Mouse (Mus musculus) kidney, embryonic 16.5 days (tissue): ENCODE measurements around the gene Dda1. TPM values are rescaled to one million over a fixed set of nuclear protein-coding genes. Genes with fewer than 3 reads are reported as not detected.
"Not testable (repeated sequence)": the region's sequence is repeated elsewhere in the genome, so short reads cannot be mapped to it uniquely, and the experiment has no call there.

ENCODE experiments used
- ATAC-seq: fragments of 200-750 bp; cut with Nextera tagmentation; 2 replicates; pipeline ENCODE4 v1.8.0; 2017; ENCODE audit warnings: moderate TSS enrichment; ENCODE audit not compliant: low FRiP score, low TSS enrichment
- H3K27ac ChIP-seq: fragments of 300-500 bp; sonication (generic); 2 replicates; pipeline ENCODE4 v1.5.1; 2014; ENCODE audit warnings: low read length
- H3K27me3 ChIP-seq: fragments of 300-500 bp; sonication (generic); 2 replicates; pipeline ENCODE4 v1.6.1; 2014; ENCODE audit warnings: low read length, control low read depth, mixed read lengths; ENCODE audit not compliant: insufficient read depth
- H3K36me3 ChIP-seq: fragments of 300-500 bp; sonication (generic); 2 replicates; pipeline ENCODE4 v1.6.1; 2014; ENCODE audit warnings: low read length, control low read depth, mixed read lengths; ENCODE audit not compliant: insufficient read depth
- H3K4me1 ChIP-seq: fragments of 300-500 bp; sonication (generic); 2 replicates; pipeline ENCODE4 v1.6.1; 2014; ENCODE audit warnings: low read length, control low read depth, mixed read lengths; ENCODE audit not compliant: insufficient read depth
- H3K4me2 ChIP-seq: fragments of 300-500 bp; sonication (generic); replicated peaks from 2 replicates; pipeline ENCODE4 v1.6.1; 2014; ENCODE audit warnings: low read depth, low read length
- H3K4me3 ChIP-seq: fragments of 300-500 bp; sonication (generic); 2 replicates; pipeline ENCODE4 v1.5.1; 2014; ENCODE audit warnings: mild to moderate bottlenecking, low read length
- H3K9ac ChIP-seq: fragments of 300-500 bp; sonication (generic); replicated peaks from 2 replicates; pipeline ENCODE4 v1.6.1; 2014; ENCODE audit warnings: low read length
- H3K9me3 ChIP-seq: fragments of 300-500 bp; sonication (generic); 2 replicates; pipeline ENCODE4 v1.6.1; 2016; ENCODE audit warnings: low read length, control low read depth
- WGBS: fragments of 180-500 bp; shearing (Covaris S2); extraction: QIAGEN DNeasy Blood & Tissue Kit; methylation state at CpG from one replicate; pipeline ENCODE4 v1.1.7; 2014; 5-methylcytosine and 5-hydroxymethylcytosine counted together
- polyA plus RNA-seq: library from polyadenylated mRNA; unstranded; fragments of >200 nt; fragmentation: Nextera tagmentation; extraction: Ambion mirVana; gene quantifications from 2 replicates; pipeline ENCODE4 v1.2.1, GENCODE M21; 2015

Gene Dda1
- 110 and 115 TPM in 2 replicates for polyA plus RNA-seq

GRCm38 (mm10) chr8:71468916-71469315 lies at the start of gene Dda1:
Gene Dda1 (plus strand): TSS chr8:71469199.
- peak; percentile 89 for ATAC-seq
- peak within 1 kb of the TSS; percentile 78 for H3K4me3 ChIP-seq
- peak within 1 kb of the TSS; percentile 79 for H3K9ac ChIP-seq
- H3K27ac ChIP-seq = no peak within 1 kb of the TSS
- WGBS = under 1% methylated on average over 42 of the region's 52 CpGs
- peak within 1 kb of the TSS; percentile 84 for H3K4me2 ChIP-seq
- H3K36me3 ChIP-seq = peaks cover 14% of the 10 kb centered on the region
- H3K27me3 ChIP-seq = no peaks in the 10 kb centered on the region
- H3K4me1 ChIP-seq = peaks cover 24% of the 10 kb centered on the region
- no peaks in the 10 kb centered on the region for H3K9me3 ChIP-seq

DNA sequence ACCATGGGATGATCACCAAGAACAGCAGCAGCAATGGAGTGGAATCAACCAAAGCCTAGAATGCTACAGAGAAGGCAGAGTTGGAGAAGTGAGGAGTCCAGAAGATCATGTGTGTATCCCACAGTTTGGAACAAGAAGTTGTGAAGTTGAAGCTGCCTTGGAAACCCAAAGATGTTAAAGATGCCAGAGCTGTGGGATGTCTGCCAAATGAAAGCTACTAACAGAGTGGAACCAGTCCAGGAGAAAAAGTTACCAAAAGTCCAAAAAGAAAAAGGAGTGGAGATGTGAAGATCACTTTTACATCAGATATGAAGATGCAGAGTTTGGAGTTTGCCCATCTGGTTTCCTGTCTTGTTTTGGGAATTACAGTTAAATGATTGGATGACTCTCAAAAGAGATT lies 46.9 kb upstream of the Dda1 start:
- no peak overlapping the region for H3K4me3 ChIP-seq

GRCm38 (mm10) chr8:71432935-71433334 lies 36.1 kb upstream of the Dda1 start:
- H3K9ac ChIP-seq, H3K4me1 ChIP-seq, H3K27ac ChIP-seq, H3K9me3 ChIP-seq, H3K27me3 ChIP-seq, H3K4me3 ChIP-seq, ATAC-seq, H3K36me3 ChIP-seq, H3K4me2 ChIP-seq: not testable (repeated sequence)
- WGBS = 80% methylated on average over 1 of the region's 1 CpGs

More for the DNA sequence above, 46.9 kb upstream of the Dda1 start:
- Histone ChIP-seq H3K9ac (no peak overlapping the region), H3K9me3 (no peaks in the 10 kb centered on the region; the same call in 1 of the 2 replicates), H3K36me3 (no peaks in the 10 kb centered on the region), H3K27me3 (no peaks in the 10 kb centered on the region), H3K27ac (no peak overlapping the region), H3K4me1 (no peaks in the 10 kb centered on the region), H3K4me2 (no peak overlapping the region)
- ATAC-seq = no peak

DNA sequence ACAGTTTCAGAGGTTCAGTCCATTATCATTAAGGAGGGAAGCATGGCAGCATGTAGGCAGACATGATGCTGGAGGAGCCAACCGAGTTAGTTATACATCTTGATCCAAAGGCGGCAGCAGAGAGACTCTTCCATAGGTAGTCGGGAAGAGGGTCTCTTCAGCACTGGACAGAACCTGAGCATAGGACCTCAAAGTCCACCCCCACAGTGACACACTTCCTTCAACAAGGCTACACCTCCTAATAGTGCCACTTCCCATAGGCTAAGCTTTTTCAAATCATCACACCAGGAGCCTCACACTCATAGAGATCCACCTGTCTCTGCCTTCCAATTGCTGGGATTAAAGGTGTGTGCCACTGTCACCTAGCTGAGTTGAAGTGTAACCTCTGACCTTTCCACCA lies 32.0 kb upstream of the Dda1 start:
- H3K9ac ChIP-seq = no peak overlapping the region
- no peaks in the 10 kb centered on the region for H3K9me3 ChIP-seq
- no peak overlapping the region for H3K4me3 ChIP-seq
- H3K4me2 ChIP-seq = no peak overlapping the region
- 54% methylated on average over 3 of the region's 3 CpGs for WGBS
- H3K27ac ChIP-seq = no peak overlapping the region
- H3K27me3 ChIP-seq = peaks cover 2% of the 10 kb centered on the region
- ATAC-seq = no peak
- no peaks in the 10 kb centered on the region for H3K4me1 ChIP-seq
- no peaks in the 10 kb centered on the region for H3K36me3 ChIP-seq

GRCm38 (mm10) chr8:71441404-71441803 lies 27.6 kb upstream of the Dda1 start:
- no peak overlapping the region for H3K9ac ChIP-seq
- H3K9me3 ChIP-seq = no peaks in the 10 kb centered on the region
- H3K27ac ChIP-seq = no peak overlapping the region
- peaks cover 9% of the 10 kb centered on the region for H3K27me3 ChIP-seq
- no peak for ATAC-seq
- no peaks in the 10 kb centered on the region for H3K4me1 ChIP-seq
- H3K36me3 ChIP-seq = no peaks in the 10 kb centered on the region
- WGBS = under 1% methylated on average over 7 of the region's 7 CpGs
- H3K4me2 ChIP-seq = no peak overlapping the region
- no peak overlapping the region for H3K4me3 ChIP-seq

- no peak for ATAC-seq
- no peaks in the 10 kb centered on the region for H3K4me1 ChIP-seq
- H3K9me3 ChIP-seq = no peaks in the 10 kb centered on the region
- 76% methylated on average over 7 of the region's 7 CpGs for WGBS
- H3K36me3 ChIP-seq = no peaks in the 10 kb centered on the region
- no peak overlapping the region for H3K9ac ChIP-seq
- no peak overlapping the region for H3K4me3 ChIP-seq
- no peak overlapping the region for H3K4me2 ChIP-seq
- H3K27ac ChIP-seq = no peak overlapping the region
- H3K27me3 ChIP-seq = peaks cover 9% of the 10 kb centered on the region
Observed at GRCm38 (mm10) chr8:71445096-71445495, 23.9 kb upstream of the Dda1 start.

DNA sequence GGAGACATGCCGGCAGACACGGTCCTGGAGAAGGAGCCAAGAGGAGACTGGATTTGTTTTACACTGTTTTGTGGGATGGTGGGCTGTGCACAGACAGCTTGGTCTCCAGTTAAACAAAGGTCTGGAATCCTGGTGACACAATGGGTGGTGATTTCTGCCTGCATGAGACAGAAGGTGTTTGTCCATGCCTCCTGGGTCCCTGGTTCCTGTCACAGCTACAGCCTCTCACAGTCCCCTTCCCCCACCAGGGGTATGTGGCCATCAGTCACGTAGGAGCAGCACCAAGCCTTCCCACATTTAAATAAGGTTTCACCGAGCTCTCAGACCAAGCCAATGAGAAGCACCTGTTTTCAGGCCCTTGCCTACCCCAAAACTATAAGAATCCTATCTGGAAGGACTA lies 17.7 kb upstream of the Dda1 start:
- no peaks in the 10 kb centered on the region for H3K4me1 ChIP-seq
- ATAC-seq = no peak
- H3K27me3 ChIP-seq = no peaks in the 10 kb centered on the region
- H3K36me3 ChIP-seq = no peaks in the 10 kb centered on the region
- H3K27ac ChIP-seq = no peak overlapping the region
- no peak overlapping the region for H3K9ac ChIP-seq
- no peak overlapping the region for H3K4me2 ChIP-seq
- WGBS = 62% methylated on average over 4 of the region's 4 CpGs
- H3K9me3 ChIP-seq = no peaks in the 10 kb centered on the region
- no peak overlapping the region for H3K4me3 ChIP-seq

- H3K9me3 ChIP-seq = no peaks in the 10 kb centered on the region
- no peaks in the 10 kb centered on the region for H3K27me3 ChIP-seq
- ATAC-seq = 0 out of 2 replicates have a peak, but pooled peaks have one; percentile 51
- WGBS = 36% methylated on average over 11 of the region's 11 CpGs
- H3K4me1 ChIP-seq = no peaks in the 10 kb centered on the region
- no peak overlapping the region for H3K4me3 ChIP-seq
- H3K4me2 ChIP-seq = no peak overlapping the region
- no peak overlapping the region for H3K27ac ChIP-seq
- H3K9ac ChIP-seq = no peak overlapping the region
- H3K36me3 ChIP-seq = no peaks in the 10 kb centered on the region
Observed at GRCm38 (mm10) chr8:71451777-71452176, 17.2 kb upstream of the Dda1 start.

DNA sequence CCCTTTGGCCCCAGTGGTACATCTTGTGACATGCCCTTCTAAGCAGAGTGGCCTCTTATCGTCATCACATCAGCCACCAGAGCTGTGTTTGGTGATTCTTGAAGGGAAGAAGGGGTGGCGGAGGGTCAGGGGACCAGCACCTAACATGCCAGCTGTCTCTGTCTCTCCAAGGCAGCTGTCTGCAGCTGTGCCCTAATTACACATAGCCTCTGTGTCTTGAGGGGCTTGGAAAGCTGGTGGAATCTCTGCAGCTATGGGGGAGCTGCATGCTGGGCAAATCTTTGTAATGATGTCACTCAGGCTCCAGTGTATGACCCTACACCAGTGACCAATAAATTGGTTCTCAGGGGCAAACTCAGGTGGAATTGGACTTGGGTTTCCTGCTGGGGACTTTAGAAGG lies 16.3 kb upstream of the Dda1 start:
- Histone ChIP-seq H3K36me3 (no peaks in the 10 kb centered on the region), H3K27me3 (no peaks in the 10 kb centered on the region), H3K9ac (no peak overlapping the region), H3K9me3 (no peaks in the 10 kb centered on the region), H3K4me1 (no peaks in the 10 kb centered on the region), H3K27ac (no peak overlapping the region), H3K4me3 (no peak overlapping the region), H3K4me2 (no peak overlapping the region)
- no peak for ATAC-seq
- WGBS = 59% methylated on average over 2 of the region's 2 CpGs

DNA sequence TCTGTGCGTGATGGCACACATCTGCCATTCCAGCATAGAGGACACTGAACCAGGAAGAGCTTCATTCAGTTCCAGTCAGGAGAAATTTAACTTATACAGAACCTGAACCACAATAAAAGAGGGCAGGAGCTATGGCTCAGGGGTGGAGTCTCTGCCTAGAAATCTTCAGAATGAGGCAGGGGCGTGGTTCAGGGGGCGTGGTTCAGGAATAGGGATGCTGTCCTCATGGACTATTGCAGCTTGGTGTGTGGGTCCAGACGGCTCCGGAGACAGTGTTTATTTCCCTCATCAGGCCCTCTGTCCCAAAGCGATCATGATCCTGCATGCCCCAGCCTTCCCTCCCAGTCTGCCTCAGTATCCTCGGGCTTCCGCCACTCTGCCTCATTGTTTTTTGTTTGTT lies 14.3 kb upstream of the Dda1 start:
- ATAC-seq = no peak
- WGBS = 76% methylated on average over 8 of the region's 8 CpGs
- H3K4me3 ChIP-seq = no peak overlapping the region
- no peak overlapping the region for H3K9ac ChIP-seq
- H3K27ac ChIP-seq = no peak overlapping the region
- H3K9me3 ChIP-seq = no peaks in the 10 kb centered on the region
- no peaks in the 10 kb centered on the region for H3K4me1 ChIP-seq
- no peak overlapping the region for H3K4me2 ChIP-seq
- H3K27me3 ChIP-seq = no peaks in the 10 kb centered on the region
- peaks cover 5% of the 10 kb centered on the region; the same call in 1 of the 2 replicates for H3K36me3 ChIP-seq
